ENCODE assay signal across 19 mouse cellular contexts in genomic region chr14:47091908-47092307, GRCm38 (mm10).
DNase-seq lines count a peak whose midpoint lies in the region; ATAC-seq lines count a peak whose summit lies in the region.
"Had no signal": no experiment of that assay in that cellular context is flagged by ENCODE, and none has a peak within 500 bp of the region (broad histone marks: within the 10 kb centered on the region; RNA-seq: fewer than 3 reads in every experiment).

No protein-coding gene starts in this region.

- ATAC-seq in intestine, embryonic 15.5 days: 0 out of 2 replicates have a peak, but pooled peaks have one; percentile 21
- ATAC-seq in intestine, embryonic 16.5 days: no peak
- ATAC-seq: activated CD4-positive, CD25-positive, alpha-beta regulatory T cell, adult 4 months; CD4-positive, CD25-positive, alpha-beta regulatory T cell, adult 4 months; Patski had no signal

- H3K4me1 ChIP-seq in intestine, embryonic 15.5 days (replicated peaks): peaks cover 7% of the 10 kb centered on the region; the same call in 1 of the 2 replicates
- peaks cover 8% of the 10 kb centered on the region for H3K4me1 ChIP-seq in intestine, embryonic 16.5 days (ENCODE audit: control insufficient read depth, insufficient read depth, low read length)

- H3K4me2 ChIP-seq in intestine, embryonic 15.5 days (replicated peaks): no peak overlapping the region
- no peak overlapping the region for H3K4me2 ChIP-seq in intestine, embryonic 16.5 days (ENCODE audit: low read depth, low read length)

- no peak overlapping the region for H3K27ac ChIP-seq in intestine, embryonic 15.5 days
- H3K27ac ChIP-seq in intestine, embryonic 16.5 days (ENCODE audit: low read length): no peak overlapping the region

- no peaks in the 10 kb centered on the region for H3K36me3 ChIP-seq in intestine, embryonic 15.5 days
- H3K36me3 ChIP-seq in intestine, embryonic 16.5 days (ENCODE audit: control insufficient read depth, insufficient read depth, low read length): no peaks in the 10 kb centered on the region
- H3K36me3 ChIP-seq: G1E had no signal

- no peaks in the 10 kb centered on the region for H3K9me3 ChIP-seq in intestine, embryonic 15.5 days
- H3K9me3 ChIP-seq in intestine, embryonic 16.5 days (ENCODE audit: control insufficient read depth, low read length): no peaks in the 10 kb centered on the region
- H3K9me3 ChIP-seq: G1E had no signal

- H3K9ac ChIP-seq in intestine, embryonic 15.5 days: no peak overlapping the region
- H3K9ac ChIP-seq in intestine, embryonic 16.5 days (ENCODE audit: low read depth, low read length): no peak overlapping the region

- WGBS in intestine, embryonic 15.5 days: 88% methylated on average over 6 of the region's 6 CpGs
- 87% methylated on average over 6 of the region's 6 CpGs for WGBS in intestine, embryonic 16.5 days

- intact Hi-C loops in heart, postnatal 10 days (cut with DNase I): no loop called here

- peak; percentile 90 for DNase-seq in heart, adult 11 months
- no peak for DNase-seq in heart, postnatal 10 days
- DNase-seq: adrenal gland, adult 2 months; adrenal gland, adult 8-10 months; adrenal gland, postnatal 10 days; adrenal gland, postnatal 14 days; adrenal gland, postnatal 25 days; adrenal gland, postnatal 36 days; B cell, adult 2 months; cerebellum, adult 11 months; cerebellum, adult 11-12 months; cerebellum, adult 18-20 months had no signal

- H3K4me3 ChIP-seq in intestine, embryonic 15.5 days (replicated peaks): no peak overlapping the region
- no peak overlapping the region for H3K4me3 ChIP-seq in intestine, embryonic 16.5 days (ENCODE audit: low read length)

- H3K27me3 ChIP-seq in intestine, embryonic 15.5 days (replicated peaks): no peaks in the 10 kb centered on the region
- no peaks in the 10 kb centered on the region for H3K27me3 ChIP-seq in intestine, embryonic 16.5 days (replicated peaks; ENCODE audit: control insufficient read depth, insufficient read depth, low read length)
- H3K27me3 ChIP-seq: CH12.LX, Patski had no signal
